In genomic region chr13:111815017-111815416, GRCm38 (mm10) we compare ENCODE assay signal across 20 mouse cellular contexts. TPM values are rescaled to one million over a fixed set of nuclear protein-coding genes. Genes with fewer than 3 reads are reported as not detected.
DNase-seq lines count a peak whose midpoint lies in the region; ATAC-seq and TF ChIP-seq lines count a peak whose summit lies in the region.
"Had no signal": no experiment of that assay in that cellular context is flagged by ENCODE, and none has a peak within 500 bp of the region (broad histone marks: within the 10 kb centered on the region; RNA-seq: fewer than 3 reads in every experiment).

No protein-coding gene starts in this region.

- 0 out of 2 replicates have a peak, but pooled peaks have one; percentile 3 for TF ChIP-seq CTCF in kidney, adult 2 months (conservative IDR thresholded peaks at IDR 0.05; ENCODE audit: insufficient read depth, insufficient read length, low read depth, low read length)
- peak; percentile 19; the same call in 1 of the 2 replicates for TF ChIP-seq CTCF in midbrain, postnatal 0 days (IDR thresholded peaks at IDR 0.05)

- 97% methylated on average over 7 of the region's 7 CpGs for WGBS in kidney, adult 2 months
- WGBS in midbrain, postnatal 0 days: 95% methylated on average over 7 of the region's 7 CpGs
- WGBS in midbrain, embryonic 13.5 days: 97% methylated on average over 7 of the region's 7 CpGs

- no peaks in the 10 kb centered on the region for H3K9me3 ChIP-seq in midbrain, postnatal 0 days (ENCODE audit: low read length)
- no peaks in the 10 kb centered on the region for H3K9me3 ChIP-seq in midbrain, embryonic 13.5 days
- H3K9me3 ChIP-seq: embryonic facial prominence, embryonic 12.5 days; heart, embryonic 15.5 days; liver, embryonic 15.5 days; neural tube, embryonic 12.5 days had no signal

- H3K4me2 ChIP-seq in midbrain, postnatal 0 days (ENCODE audit: low read depth, low read length, poor library complexity, severe bottlenecking): no peak overlapping the region
- H3K4me2 ChIP-seq in midbrain, embryonic 13.5 days (replicated peaks): no peak overlapping the region
- H3K4me2 ChIP-seq: embryonic facial prominence, embryonic 12.5 days; heart, embryonic 15.5 days; liver, embryonic 15.5 days; neural tube, embryonic 12.5 days had no signal

- no peak overlapping the region for H3K9ac ChIP-seq in midbrain, postnatal 0 days (replicated peaks; ENCODE audit: low read length, poor library complexity, severe bottlenecking)
- H3K9ac ChIP-seq in midbrain, embryonic 13.5 days (replicated peaks): no peak overlapping the region
- H3K9ac ChIP-seq: embryonic facial prominence, embryonic 12.5 days; heart, embryonic 15.5 days; liver, embryonic 15.5 days; neural tube, embryonic 12.5 days had no signal

- no peak overlapping the region for H3K4me3 ChIP-seq in kidney, adult 2 months (ENCODE audit: insufficient read depth, low read depth, low read length)
- no peak overlapping the region for H3K4me3 ChIP-seq in midbrain, postnatal 0 days (ENCODE audit: low read depth, low read length)
- no peak overlapping the region for H3K4me3 ChIP-seq in midbrain, embryonic 13.5 days (replicated peaks)
- H3K4me3 ChIP-seq: embryonic facial prominence, embryonic 12.5 days; erythroblast, embryonic 14.5 days; heart, embryonic 15.5 days; liver, embryonic 15.5 days; neural tube, embryonic 12.5 days had no signal

- no peaks in the 10 kb centered on the region for H3K27me3 ChIP-seq in kidney, adult 2 months (replicated peaks; ENCODE audit: control insufficient read depth, insufficient read depth, low read length)
- no peaks in the 10 kb centered on the region for H3K27me3 ChIP-seq in midbrain, postnatal 0 days (ENCODE audit: insufficient read depth, low read length)
- H3K27me3 ChIP-seq in midbrain, embryonic 13.5 days: peaks cover 10% of the 10 kb centered on the region
- H3K27me3 ChIP-seq: embryonic facial prominence, embryonic 12.5 days; heart, embryonic 15.5 days; neural tube, embryonic 12.5 days had no signal

- DNase-seq in kidney, adult 2 months: no peak
- DNase-seq in kidney, postnatal 36 days: no peak
- no peak for DNase-seq in midbrain, postnatal 0 days (ENCODE audit: low spot score)
- peak; percentile 64 for DNase-seq in R1 (ENCODE audit: low read depth, low spot score)
- DNase-seq: adrenal gland, adult 8-10 months; cerebellum, postnatal 10 days; heart, postnatal 4 days; kidney, adult 8-10 months; kidney, postnatal 4 days; right cerebral cortex, postnatal 4 days had no signal

- H3K27ac ChIP-seq in kidney, adult 2 months (ENCODE audit: insufficient read depth, low read depth, low read length): no peak overlapping the region
- H3K27ac ChIP-seq in midbrain, postnatal 0 days (ENCODE audit: low read depth, low read length): no peak overlapping the region
- H3K27ac ChIP-seq in midbrain, embryonic 13.5 days: no peak overlapping the region
- H3K27ac ChIP-seq: embryonic facial prominence, embryonic 12.5 days; heart, embryonic 15.5 days; liver, embryonic 15.5 days; neural tube, embryonic 12.5 days had no signal

- no peaks in the 10 kb centered on the region for H3K36me3 ChIP-seq in kidney, adult 2 months (ENCODE audit: control insufficient read depth, insufficient read depth, low read length)
- H3K36me3 ChIP-seq in midbrain, postnatal 0 days (ENCODE audit: insufficient read depth, low read length): no peaks in the 10 kb centered on the region
- H3K36me3 ChIP-seq in midbrain, embryonic 13.5 days: no peaks in the 10 kb centered on the region
- H3K36me3 ChIP-seq: embryonic facial prominence, embryonic 12.5 days; heart, embryonic 15.5 days; liver, embryonic 15.5 days; neural tube, embryonic 12.5 days had no signal

- peaks cover 7% of the 10 kb centered on the region; the same call in 1 of the 2 replicates for H3K4me1 ChIP-seq in kidney, adult 2 months (ENCODE audit: control insufficient read depth, insufficient read depth, low read length)
- H3K4me1 ChIP-seq in midbrain, postnatal 0 days (ENCODE audit: insufficient read depth, low read length): no peaks in the 10 kb centered on the region
- H3K4me1 ChIP-seq in midbrain, embryonic 13.5 days (replicated peaks): no peaks in the 10 kb centered on the region
- H3K4me1 ChIP-seq: embryonic facial prominence, embryonic 12.5 days; heart, embryonic 15.5 days; neural tube, embryonic 12.5 days had no signal

- no peak for ATAC-seq in midbrain, postnatal 0 days (ENCODE audit: low FRiP score)
- no peak for ATAC-seq in midbrain, embryonic 13.5 days
- ATAC-seq in CD4-positive, CD25-positive, alpha-beta regulatory T cell, adult 4 months: no peak
- ATAC-seq in megakaryocyte-erythroid progenitor cell, adult 5-6 weeks (replicated peaks; ENCODE audit: low FRiP score, low TSS enrichment, poor library complexity, severe bottlenecking): no peak
- ATAC-seq: forebrain, embryonic 14.5 days; hindbrain, embryonic 16.5 days had no signal

- no peak for TF ChIP-seq POLR2A in kidney, adult 2 months (IDR thresholded peaks at IDR 0.05; ENCODE audit: low read depth, low read length)

RNA-seq across cellular contexts. Expression of gene Map3k1, which starts 6.2 kb away (rescaled TPM):
- 16.6 and 17.8 TPM in 2 replicates for polyA plus RNA-seq in kidney, adult 2 months (2012; rRNA removed)
- 16.3 and 19.2 TPM in 2 replicates for total RNA-seq in midbrain, postnatal 0 days (2014; rRNA removed)
- 6.1 and 6.2 TPM in 2 replicates for polyA plus RNA-seq in midbrain, postnatal 0 days (2015; fragmentation: Nextera tagmentation; extraction: Ambion mirVana)
- polyA plus RNA-seq in midbrain, embryonic 13.5 days (2015; fragmentation: Nextera tagmentation; extraction: Ambion mirVana): 12.0 and 12.6 TPM in 2 replicates
- polyA plus RNA-seq in CD4-positive, CD25-positive, alpha-beta regulatory T cell, adult 4 months (2017; shearing (Covaris generic)): 100 to 1,000 TPM; 117 to 125 TPM
- 12.2 and 13.6 TPM in 2 replicates for total RNA-seq in megakaryocyte-erythroid progenitor cell, adult 5-6 weeks (2014; fragmentation: Nextera tagmentation)
- 10.7 and 36.0 TPM in 2 replicates for total RNA-seq in megakaryocyte-erythroid progenitor cell, adult 5-6 weeks (2017)
